Mouse (Mus musculus) spleen, adult 18-20 months (tissue): ENCODE data around the gene Zfp871.
"Not testable (repeated sequence)": the region's sequence is repeated elsewhere in the genome, so short reads cannot be mapped to it uniquely, and the experiment has no call there.

Experiments
- DNase-seq, 2 experiments: peaks; one replicate each; pipeline ENCODE4 v3.0.0; 2022; ENCODE audit warnings: mixed read lengths in 2 of 2

The Zfp871 gene

DNA sequence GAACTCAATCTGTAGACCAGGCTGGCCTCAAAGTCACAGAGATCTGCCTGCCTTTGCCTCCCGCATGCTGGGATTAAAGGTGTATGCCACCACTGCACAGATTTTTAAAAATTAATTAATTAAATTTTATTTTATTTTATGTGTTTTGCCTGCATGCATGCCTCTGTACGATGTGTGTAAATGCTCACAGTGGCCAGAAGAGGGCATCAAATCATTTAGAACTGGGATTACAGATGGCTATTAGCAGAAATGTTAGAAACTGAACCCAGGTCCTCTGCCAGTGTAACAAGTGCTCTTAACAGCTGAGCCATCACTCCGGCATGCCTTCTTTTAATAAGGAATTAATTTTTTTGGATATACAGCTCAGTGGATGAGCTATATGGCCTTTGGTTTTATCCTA is 59.1 kb downstream of the Zfp871 start:
- no peak for DNase-seq

GRCm38 (mm10) chr17:32726360-32726759 is 61.7 kb downstream of the Zfp871 start:
- DNase-seq: not testable (repeated sequence)

- no peak for DNase-seq
These were observed 65.3 kb downstream of the Zfp871 start for GRCm38 (mm10) chr17:32722771-32723170.

- DNase-seq: not testable (repeated sequence)
These were observed 65.9 kb downstream of the Zfp871 start for GRCm38 (mm10) chr17:32722151-32722550.
